Mouse (Mus musculus): ENCODE results near the gene Ear6. TPM values are rescaled to one million over a fixed set of nuclear protein-coding genes. Genes with fewer than 3 reads are reported as not detected.

The Ear6 gene
- polyA plus RNA-seq, 1 experiment from 2014 or later: not detected

DNA sequence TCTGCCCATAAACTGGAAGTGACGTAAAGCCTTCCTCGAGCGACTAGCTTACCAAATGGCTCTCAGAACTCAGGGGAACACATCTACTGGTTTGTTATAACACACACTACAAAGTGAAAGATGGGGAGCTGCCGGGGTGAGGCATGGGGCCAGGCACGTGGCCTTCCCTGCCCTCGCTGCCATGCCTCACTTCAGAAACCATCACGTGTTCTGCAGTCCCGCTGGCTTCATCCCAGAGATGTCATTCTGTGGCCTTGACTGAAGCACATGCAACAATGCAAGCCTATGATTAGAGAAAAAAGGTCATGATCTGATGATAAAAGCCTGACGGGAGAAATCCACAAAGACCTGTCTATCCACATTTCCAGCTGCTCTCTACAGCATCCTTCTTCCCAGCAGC is 18.2 kb downstream of the Ear6 start:
- Histone ChIP-seq H3K9me3 (replicated peaks) (no peaks in the 10 kb centered on the region), H3K4me2 (no peak overlapping the region), H3K36me3 (ENCODE audit: poor library complexity, severe bottlenecking) (no peaks in the 10 kb centered on the region), H3K27ac (no peak overlapping the region), H3K4me1 (no peaks in the 10 kb centered on the region), H3K4me3 (no peak overlapping the region), H3K9ac (no peak overlapping the region), H3K27me3 (no peaks in the 10 kb centered on the region)
- ATAC-seq: no peak
- WGBS: 79% methylated on average over 9 of the region's 9 CpGs

DNA sequence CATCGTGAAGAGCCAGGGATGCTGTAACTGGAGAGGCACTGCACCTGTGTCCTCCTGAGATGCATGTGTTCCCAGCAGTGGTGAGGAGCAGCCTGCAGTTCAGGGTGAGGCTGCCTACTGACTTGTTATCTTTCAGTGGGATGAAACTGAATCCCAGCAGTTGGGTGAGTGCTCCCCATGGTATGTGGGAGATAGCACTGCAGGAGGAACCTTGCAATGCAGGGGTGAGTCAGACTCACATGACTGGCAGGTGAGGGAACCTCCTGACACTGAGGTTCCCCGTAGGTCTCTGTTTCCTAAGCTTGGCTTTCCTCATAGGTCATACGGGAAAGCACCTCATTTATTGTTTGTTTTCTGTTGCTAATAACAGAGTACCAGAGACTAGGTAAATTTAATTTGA is 24.0 kb downstream of the Ear6 start:
- Histone ChIP-seq H3K4me2 (no peak overlapping the region), H3K27me3 (no peaks in the 10 kb centered on the region), H3K4me3 (no peak overlapping the region), H3K4me1 (no peaks in the 10 kb centered on the region), H3K27ac (no peak overlapping the region), H3K36me3 (ENCODE audit: poor library complexity, severe bottlenecking) (no peaks in the 10 kb centered on the region), H3K9ac (no peak overlapping the region), H3K9me3 (replicated peaks) (no peaks in the 10 kb centered on the region)
- 84% methylated on average over 3 of the region's 3 CpGs for WGBS
- ATAC-seq: no peak

DNA sequence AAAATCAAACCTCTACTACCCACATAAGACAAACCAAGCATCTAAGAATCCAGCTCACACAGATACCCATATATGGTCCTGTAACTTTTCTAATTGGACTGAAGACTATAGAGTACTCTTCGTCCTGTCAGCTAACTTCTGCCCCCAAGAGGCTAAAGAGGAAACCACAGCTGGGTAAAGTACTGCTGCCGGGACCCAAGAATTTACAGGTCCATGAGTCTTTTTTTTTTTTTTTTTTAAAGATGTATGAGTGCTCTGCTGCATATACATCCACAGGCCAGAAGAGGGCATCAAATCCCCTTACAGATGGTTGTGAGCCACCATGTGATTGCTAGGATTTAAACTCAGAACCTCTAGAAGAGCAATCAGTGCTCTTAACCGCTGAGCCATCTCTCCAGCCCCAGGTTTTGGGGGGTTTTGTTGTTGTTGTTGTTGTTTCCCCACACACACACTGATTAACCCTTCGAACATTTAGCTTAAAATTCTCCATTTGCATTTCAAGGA is 30.1 kb downstream of the Ear6 start:
- peak; percentile 46 for ATAC-seq
- Histone ChIP-seq H3K9me3 (replicated peaks) (no peaks in the 10 kb centered on the region), H3K9ac (peak overlapping the region; percentile 58; the same call in 1 of the 2 replicates), H3K4me1 (peaks cover 18% of the 10 kb centered on the region), H3K27me3 (no peaks in the 10 kb centered on the region), H3K36me3 (ENCODE audit: poor library complexity, severe bottlenecking) (peaks cover 20% of the 10 kb centered on the region), H3K4me2 (peak overlapping the region; percentile 82), H3K27ac (peak overlapping the region; percentile 78; the same call in 1 of the 2 replicates), H3K4me3 (peak overlapping the region; percentile 73)
- WGBS: 0% methylated on average over 4 of the region's 4 CpGs

DNA sequence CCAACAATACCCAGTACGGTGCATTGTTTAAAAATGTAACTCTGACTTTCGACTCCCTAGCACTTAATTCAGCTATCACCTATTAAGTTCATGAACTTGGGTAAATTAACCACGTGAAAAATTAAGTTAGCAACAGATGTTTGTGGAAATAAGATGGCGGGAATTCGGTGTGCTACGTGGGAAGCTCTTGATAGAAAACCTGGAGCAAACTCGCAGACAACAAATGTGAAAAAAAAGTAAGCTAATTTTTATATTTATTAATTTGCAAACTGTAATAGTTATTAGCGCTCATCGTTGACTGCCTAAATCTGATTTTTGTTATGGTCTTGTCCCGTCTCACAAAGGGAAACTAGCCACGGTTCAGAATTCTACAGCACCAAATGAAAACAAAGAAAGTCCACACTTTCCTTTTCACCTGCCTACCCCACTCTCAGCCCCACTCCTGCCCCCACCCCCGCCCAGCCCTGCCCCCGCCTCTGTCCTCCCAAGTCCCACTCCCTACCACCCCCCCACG is 30.6 kb downstream of the Ear6 start:
- peak overlapping the region; percentile 82 for H3K4me2 ChIP-seq
- H3K4me3 ChIP-seq: peak overlapping the region; percentile 73
- peaks cover 25% of the 10 kb centered on the region for H3K36me3 ChIP-seq (ENCODE audit: poor library complexity, severe bottlenecking)
- H3K27me3 ChIP-seq: no peaks in the 10 kb centered on the region
- H3K27ac ChIP-seq: peak overlapping the region; percentile 78
- H3K9me3 ChIP-seq (replicated peaks): no peaks in the 10 kb centered on the region
- peak; percentile 54 for ATAC-seq
- H3K4me1 ChIP-seq: peaks cover 18% of the 10 kb centered on the region
- WGBS: 1% methylated on average over 14 of the region's 14 CpGs
- peak overlapping the region; percentile 58 for H3K9ac ChIP-seq

DNA sequence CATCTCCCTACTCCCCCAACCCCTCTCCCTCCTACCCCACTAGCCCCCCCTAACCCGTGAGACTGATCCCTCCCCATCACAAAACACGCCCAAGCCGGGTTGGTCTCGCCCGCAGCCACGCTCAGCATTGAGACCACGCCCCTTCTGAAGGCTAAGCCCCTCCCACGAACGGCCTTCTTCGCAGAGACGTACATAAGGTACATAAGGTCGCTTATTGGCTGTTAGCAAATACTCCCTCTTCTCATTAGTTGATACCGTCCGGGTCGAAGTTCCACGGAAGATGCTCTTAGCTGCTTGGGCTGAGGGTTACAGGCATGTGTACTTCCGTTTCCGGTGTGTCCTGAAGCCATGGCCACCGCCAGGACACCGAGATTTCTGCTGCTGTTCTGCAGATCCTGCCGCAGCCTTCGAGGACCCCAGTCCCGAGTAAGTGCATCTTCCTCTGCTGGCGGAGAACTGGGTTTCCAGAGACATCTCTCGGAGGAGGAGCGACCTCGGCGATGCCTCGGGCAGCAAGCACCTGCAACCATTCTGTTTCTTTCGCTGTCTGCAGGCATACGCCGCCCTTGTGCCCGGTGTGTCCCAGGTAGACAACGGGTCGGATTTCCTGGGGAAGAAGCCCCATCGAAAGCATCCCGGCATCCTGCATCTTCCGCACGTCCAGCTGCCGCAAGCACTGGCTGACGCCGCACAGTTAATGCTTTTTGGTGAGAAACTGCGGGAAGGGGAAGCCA is 31.3 kb downstream of the Ear6 start, which contains the start of gene Mettl17:
TSS of gene Mettl17 (plus strand) at position 245 of the 734 bp plus-strand sequence.
- peaks cover 18% of the 10 kb centered on the region for H3K4me1 ChIP-seq
- H3K36me3 ChIP-seq (ENCODE audit: poor library complexity, severe bottlenecking): peaks cover 32% of the 10 kb centered on the region
- H3K4me3 ChIP-seq: peak within 1 kb of the TSS; percentile 73
- H3K27ac ChIP-seq: peak within 1 kb of the TSS; percentile 78
- H3K9ac ChIP-seq: peak within 1 kb of the TSS; percentile 79
- H3K4me2 ChIP-seq: peak within 1 kb of the TSS; percentile 82
- ATAC-seq: peak; percentile 99
- under 1% methylated on average over 43 of the region's 43 CpGs for WGBS
- H3K27me3 ChIP-seq: no peaks in the 10 kb centered on the region
- H3K9me3 ChIP-seq (replicated peaks): no peaks in the 10 kb centered on the region

DNA sequence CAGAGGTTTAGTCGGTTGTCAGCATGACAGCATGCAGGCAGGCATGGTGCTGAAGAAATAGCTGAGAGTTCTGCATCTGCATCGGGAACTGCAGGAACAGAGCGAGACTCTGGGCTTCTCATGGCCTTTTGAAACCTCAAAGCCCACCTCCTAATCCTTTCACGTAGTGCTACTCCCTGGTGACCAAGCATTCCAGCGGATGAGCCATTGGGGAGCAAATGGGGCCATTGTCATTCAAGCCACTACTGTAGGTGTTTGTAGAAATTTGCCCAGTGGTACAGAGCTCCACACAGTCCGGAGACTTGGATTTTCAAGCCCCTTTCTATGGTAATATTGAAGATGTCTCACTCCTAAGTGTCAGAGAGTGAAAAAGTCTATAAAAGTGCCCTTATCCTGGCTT is 32.6 kb downstream of the Ear6 start:
- H3K4me2 ChIP-seq: peak overlapping the region; percentile 82
- no peak overlapping the region; the same call in 1 of the 2 replicates for H3K9ac ChIP-seq
- peak overlapping the region; percentile 73; the same call in 1 of the 2 replicates for H3K4me3 ChIP-seq
- H3K27ac ChIP-seq: no peak overlapping the region
- ATAC-seq: no peak
- WGBS: 45% methylated on average over 6 of the region's 6 CpGs
- H3K36me3 ChIP-seq (ENCODE audit: poor library complexity, severe bottlenecking): peaks cover 45% of the 10 kb centered on the region
- no peaks in the 10 kb centered on the region for H3K9me3 ChIP-seq (replicated peaks)
- H3K27me3 ChIP-seq: no peaks in the 10 kb centered on the region
- H3K4me1 ChIP-seq: peaks cover 18% of the 10 kb centered on the region

DNA sequence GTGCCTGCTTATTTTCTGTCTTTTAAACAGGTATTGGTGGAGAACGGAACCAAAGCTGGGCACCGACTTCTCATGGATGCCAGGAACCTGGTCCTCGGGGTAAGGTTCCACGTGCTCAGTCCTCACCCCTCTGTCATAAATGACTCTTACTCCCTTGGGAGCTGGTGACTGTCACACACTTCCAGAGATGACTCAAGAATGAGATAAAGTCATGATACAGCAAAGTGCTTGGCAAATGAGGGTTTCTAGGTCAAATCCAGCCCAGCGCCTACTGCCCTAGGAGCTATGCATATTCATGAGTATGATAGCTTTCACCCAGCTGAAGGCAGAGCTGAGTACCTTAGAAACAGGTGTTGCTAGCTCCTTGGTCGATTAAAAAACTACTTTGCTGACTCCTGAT is 36.3 kb downstream of the Ear6 start:
- no peak overlapping the region for H3K4me3 ChIP-seq
- H3K27ac ChIP-seq: no peak overlapping the region
- H3K4me1 ChIP-seq: peaks cover 18% of the 10 kb centered on the region
- H3K9ac ChIP-seq: no peak overlapping the region
- WGBS: 92% methylated on average over 6 of the region's 6 CpGs
- H3K36me3 ChIP-seq (ENCODE audit: poor library complexity, severe bottlenecking): peaks cover 78% of the 10 kb centered on the region
- no peaks in the 10 kb centered on the region for H3K9me3 ChIP-seq (replicated peaks)
- ATAC-seq: no peak
- H3K27me3 ChIP-seq: no peaks in the 10 kb centered on the region
- no peak overlapping the region for H3K4me2 ChIP-seq

DNA sequence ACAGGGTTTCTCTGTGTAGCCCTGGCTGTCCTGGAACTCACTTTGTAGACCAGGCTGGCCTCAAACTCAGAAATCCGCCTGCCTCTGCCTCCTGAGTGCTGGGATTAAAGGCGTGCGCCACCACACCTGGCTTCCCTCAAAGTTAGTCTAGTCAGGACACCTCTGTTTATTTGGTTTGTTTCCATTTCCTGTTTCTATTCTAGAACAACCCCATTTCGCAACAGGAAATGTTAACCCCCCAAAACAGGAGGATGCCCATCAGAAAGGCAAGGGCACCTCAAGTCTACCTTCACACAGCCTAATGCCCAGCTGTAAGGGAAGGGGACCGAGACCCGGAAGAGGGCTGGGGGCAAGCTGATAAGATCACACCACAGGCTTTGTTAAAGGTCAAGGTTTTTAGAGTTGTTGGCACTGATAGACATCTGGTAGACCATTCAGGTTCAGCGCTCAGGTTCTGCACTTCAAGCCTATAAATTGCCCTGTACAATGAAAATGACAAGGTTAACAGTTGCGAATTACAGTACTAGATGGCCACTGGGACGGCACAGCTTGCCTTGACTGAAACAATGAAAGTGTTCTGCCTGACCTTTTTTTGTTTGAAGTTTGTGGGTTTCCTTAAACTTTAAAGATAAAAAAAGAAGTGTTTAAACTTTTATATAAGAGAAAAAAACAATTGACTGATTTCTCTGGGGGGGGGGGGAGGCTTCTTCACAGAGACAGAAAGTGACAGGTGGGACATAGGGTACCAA is 38.9 kb downstream of the Ear6 start, which contains the start of gene Slc39a2:
TSS of gene Slc39a2 (plus strand) at position 699 of the 749 bp plus-strand sequence.
- H3K36me3 ChIP-seq (ENCODE audit: poor library complexity, severe bottlenecking): peaks cover 76% of the 10 kb centered on the region
- no peak for ATAC-seq

DNA sequence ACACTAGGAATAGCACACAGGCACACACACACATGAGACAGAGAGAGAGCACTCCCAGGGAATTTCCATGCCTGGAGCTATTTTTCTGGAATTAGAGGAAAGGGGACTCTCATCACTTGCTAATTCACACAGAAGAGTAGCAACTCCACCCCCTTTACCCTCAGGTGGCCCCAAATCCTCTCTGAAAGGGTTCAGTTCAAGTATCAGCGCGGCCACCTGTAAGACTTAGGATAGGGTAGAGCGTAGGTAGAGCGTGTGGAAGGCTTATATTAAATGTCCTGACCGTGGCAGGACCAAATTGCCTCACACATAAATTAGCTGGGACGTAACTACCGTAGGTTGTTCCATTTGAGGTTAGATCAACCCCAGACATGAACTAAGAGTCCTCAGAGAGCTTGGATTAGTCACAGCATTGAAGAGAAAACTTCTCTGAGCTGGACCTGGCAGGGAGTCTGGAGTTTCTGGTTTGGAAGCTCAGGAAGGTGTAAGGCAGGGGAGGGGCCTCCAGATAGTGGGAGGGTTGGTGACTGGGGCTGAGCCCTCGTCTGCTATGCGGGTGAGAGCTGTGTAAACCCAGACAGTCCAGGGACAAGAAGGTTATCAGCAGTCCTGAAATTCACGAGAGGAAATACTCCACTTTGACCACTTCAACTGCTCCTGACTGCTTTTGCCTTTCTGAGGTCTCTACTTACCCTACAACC is 39.7 kb downstream of the Ear6 start:
- H3K4me1 ChIP-seq: no peaks in the 10 kb centered on the region
- peaks cover 67% of the 10 kb centered on the region for H3K36me3 ChIP-seq (ENCODE audit: poor library complexity, severe bottlenecking)
- ATAC-seq: no peak
- H3K9ac ChIP-seq: 0 out of 2 replicates have a peak overlapping the region, but pooled peaks have one; percentile 5
- no peaks in the 10 kb centered on the region for H3K27me3 ChIP-seq
- WGBS: 23% methylated on average over 10 of the region's 10 CpGs
- no peak overlapping the region for H3K27ac ChIP-seq
- no peak overlapping the region for H3K4me2 ChIP-seq
- no peak overlapping the region for H3K4me3 ChIP-seq
- no peaks in the 10 kb centered on the region for H3K9me3 ChIP-seq (replicated peaks)

More for the DNA sequence above, 38.9 kb downstream of the Ear6 start, which contains the start of gene Slc39a2:
- no peak within 1 kb of the TSS for H3K4me3 ChIP-seq
- H3K9ac ChIP-seq: 0 out of 2 replicates have a peak within 1 kb of the TSS, but pooled peaks have one; percentile 5
- H3K27me3 ChIP-seq: no peaks in the 10 kb centered on the region
- H3K4me2 ChIP-seq: no peak within 1 kb of the TSS
- H3K9me3 ChIP-seq (replicated peaks): no peaks in the 10 kb centered on the region
- H3K27ac ChIP-seq: no peak within 1 kb of the TSS
- WGBS: 91% methylated on average over 9 of the region's 9 CpGs
- no peaks in the 10 kb centered on the region for H3K4me1 ChIP-seq

DNA sequence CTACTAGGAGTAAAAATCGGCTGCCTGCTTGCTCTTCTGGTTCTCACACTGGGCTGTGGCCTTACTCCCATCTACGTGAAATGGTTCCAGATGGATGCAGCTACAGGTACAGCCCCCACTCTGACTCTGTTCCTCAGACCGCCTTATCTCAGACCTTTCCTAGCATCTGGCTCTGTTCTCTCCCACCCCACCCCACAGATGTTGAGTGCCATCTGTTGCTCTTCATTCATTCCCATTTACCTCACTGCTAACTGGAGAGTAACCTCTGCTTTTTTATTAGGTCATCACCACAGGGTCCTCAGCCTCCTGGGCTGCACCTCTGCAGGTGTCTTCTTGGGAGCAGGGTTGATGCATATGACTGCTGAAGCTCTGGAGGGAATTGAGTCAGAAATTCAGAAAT is 40.3 kb downstream of the Ear6 start:
- 66% methylated on average over 3 of the region's 3 CpGs for WGBS
- no peak overlapping the region for H3K4me2 ChIP-seq
- 0 out of 2 replicates have a peak overlapping the region, but pooled peaks have one; percentile 5 for H3K9ac ChIP-seq
- H3K27ac ChIP-seq: no peak overlapping the region
- H3K4me3 ChIP-seq: no peak overlapping the region
- H3K27me3 ChIP-seq: no peaks in the 10 kb centered on the region
- no peaks in the 10 kb centered on the region for H3K4me1 ChIP-seq
- no peaks in the 10 kb centered on the region for H3K9me3 ChIP-seq (replicated peaks)
- ATAC-seq: no peak
- peaks cover 61% of the 10 kb centered on the region for H3K36me3 ChIP-seq (ENCODE audit: poor library complexity, severe bottlenecking)

DNA sequence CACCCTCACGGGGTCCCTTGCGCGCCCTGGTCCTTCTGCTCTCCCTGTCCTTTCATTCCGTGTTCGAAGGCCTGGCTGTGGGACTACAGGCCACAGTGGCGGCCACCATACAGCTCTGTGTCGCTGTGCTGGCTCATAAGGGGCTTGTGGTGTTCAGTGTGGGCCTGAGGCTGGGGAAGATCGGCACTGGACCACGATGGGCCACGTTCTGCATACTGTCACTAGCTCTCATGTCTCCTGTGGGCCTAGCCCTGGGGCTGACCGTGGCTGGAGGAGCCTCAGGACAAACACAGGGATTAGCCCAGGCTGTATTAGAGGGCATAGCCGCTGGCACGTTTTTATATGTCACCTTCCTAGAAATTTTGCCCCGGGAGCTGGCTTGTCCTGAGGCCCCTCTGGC is 41.6 kb downstream of the Ear6 start:
- no peaks in the 10 kb centered on the region for H3K27me3 ChIP-seq
- 78% methylated on average over 14 of the region's 14 CpGs for WGBS
- no peaks in the 10 kb centered on the region for H3K9me3 ChIP-seq (replicated peaks)
- no peak overlapping the region for H3K4me3 ChIP-seq
- H3K27ac ChIP-seq: no peak overlapping the region
- no peak overlapping the region for H3K4me2 ChIP-seq
- ATAC-seq: no peak
- no peaks in the 10 kb centered on the region for H3K4me1 ChIP-seq
- H3K9ac ChIP-seq: no peak overlapping the region
- peaks cover 49% of the 10 kb centered on the region for H3K36me3 ChIP-seq (ENCODE audit: poor library complexity, severe bottlenecking)

Data from forebrain, embryonic 13.5 days (tissue).